Mouse (Mus musculus) forebrain, postnatal 0 days (tissue): ENCODE data around the gene Tk1. TPM values are rescaled to one million over a fixed set of nuclear protein-coding genes. Genes with fewer than 3 reads are reported as not detected.
A peak's percentile ranks its signal among the peaks of the same experiment; 100 is the strongest.

Experiments used
- ATAC-seq: fragments of 200-750 bp; cut with Nextera tagmentation; 2 replicates; pipeline ENCODE4 v1.8.0; 2017; ENCODE audit warnings: mild to moderate bottlenecking, moderate library complexity
- DNase-seq: peaks from one replicate; pipeline ENCODE4 v3.0.0-alpha.2; 2015
- H3K27ac ChIP-seq: fragments of 300-500 bp; sonication (generic); 2 replicates; pipeline ENCODE4 v1.5.1; 2014; ENCODE audit warnings: low read depth, mild to moderate bottlenecking, antibody characterized with exemption, low read length, moderate library complexity, mixed read lengths
- H3K27me3 ChIP-seq: fragments of 300-500 bp; sonication (generic); 2 replicates; pipeline ENCODE4 v1.6.1; 2014; ENCODE audit warnings: mild to moderate bottlenecking, low read length, mixed read lengths; ENCODE audit not compliant: insufficient read depth
- H3K36me3 ChIP-seq: fragments of 300-500 bp; sonication (generic); 2 replicates; pipeline ENCODE4 v1.6.1; 2014; ENCODE audit warnings: mild to moderate bottlenecking, moderate library complexity; ENCODE audit not compliant: insufficient read depth
- H3K4me1 ChIP-seq: fragments of 300-500 bp; sonication (generic); 2 replicates; pipeline ENCODE4 v1.6.1; 2014; ENCODE audit warnings: antibody characterized with exemption; ENCODE audit not compliant: insufficient read depth
- H3K4me2 ChIP-seq: fragments of 300-500 bp; sonication (generic); 2 replicates; pipeline ENCODE4 v1.6.1; 2014; ENCODE audit warnings: low read depth, mild to moderate bottlenecking, moderate library complexity
- H3K4me3 ChIP-seq: fragments of 300-500 bp; sonication (generic); 2 replicates; pipeline ENCODE4 v1.5.1; 2014; ENCODE audit warnings: low read depth, low read length, mixed read lengths
- H3K9ac ChIP-seq: fragments of 300-500 bp; sonication (generic); 2 replicates; pipeline ENCODE4 v1.6.1; 2014; ENCODE audit warnings: mild to moderate bottlenecking
- H3K9me3 ChIP-seq: fragments of 300-500 bp; sonication (generic); 2 replicates; pipeline ENCODE4 v1.6.1; 2016; ENCODE audit warnings: low read length
- CTCF ChIP-seq: sonication (generic); IDR thresholded peaks from 2 replicates; pipeline ENCODE4 v1.5.1; 2016; ENCODE audit warnings: antibody characterized with exemption, control low read depth, low read depth
- WGBS: fragments of 180-500 bp; shearing (Covaris S2); extraction: QIAGEN DNeasy Blood & Tissue Kit; methylation state at CpG from one replicate; pipeline ENCODE4 v1.1.7; 2014; 5-methylcytosine and 5-hydroxymethylcytosine counted together
- polyA plus RNA-seq: library from polyadenylated mRNA; unstranded; fragments of >200 nt; fragmentation: Nextera tagmentation; extraction: Ambion mirVana; gene quantifications from 2 replicates; pipeline ENCODE4 v1.2.1, GENCODE M21; 2015
- total RNA-seq: library from RNA; depleted of rRNA; stranded (reverse); fragments of >200 nt; gene quantifications from 2 replicates; pipeline ENCODE4 v1.2.3, GENCODE M21; 2014

Gene Tk1
- total and polyA plus RNA-seq, 2 experiments from 2014 or later = 12.2 to 29.8 TPM

- DNase-seq = no peak
- H3K9ac ChIP-seq = no peak overlapping the region
- H3K9me3 ChIP-seq = no peaks in the 10 kb centered on the region
- no peak for ATAC-seq
- WGBS = 74% methylated on average over 1 of the region's 1 CpGs
- H3K4me2 ChIP-seq = no peak overlapping the region
- H3K27ac ChIP-seq = no peak overlapping the region
- H3K36me3 ChIP-seq = no peaks in the 10 kb centered on the region
- no peak overlapping the region for H3K4me3 ChIP-seq
- no peak for TF ChIP-seq CTCF
- no peaks in the 10 kb centered on the region; the same call in 1 of the 2 replicates for H3K27me3 ChIP-seq
- no peaks in the 10 kb centered on the region for H3K4me1 ChIP-seq
Measured at GRCm38 (mm10) chr11:117855975-117856374, 30.1 kb upstream of the Tk1 start.

- H3K27me3 ChIP-seq = no peaks in the 10 kb centered on the region; the same call in 1 of the 2 replicates
- no peaks in the 10 kb centered on the region for H3K9me3 ChIP-seq
- H3K4me1 ChIP-seq = no peaks in the 10 kb centered on the region
- no peaks in the 10 kb centered on the region for H3K36me3 ChIP-seq
- no peak overlapping the region for H3K4me2 ChIP-seq
- no peak overlapping the region for H3K9ac ChIP-seq
- H3K4me3 ChIP-seq = no peak overlapping the region
- no peak for TF ChIP-seq CTCF
- no peak for DNase-seq
- ATAC-seq = no peak
- H3K27ac ChIP-seq = no peak overlapping the region
- WGBS = 94% methylated on average over 5 of the region's 5 CpGs
Measured at GRCm38 (mm10) chr11:117855360-117855759, 29.5 kb upstream of the Tk1 start.

GRCm38 (mm10) chr11:117854241-117854640, 28.3 kb upstream of the Tk1 start:
- no peak for DNase-seq
- Histone ChIP-seq H3K9ac (no peak overlapping the region), H3K4me3 (no peak overlapping the region), H3K9me3 (no peaks in the 10 kb centered on the region), H3K4me2 (no peak overlapping the region), H3K27ac (no peak overlapping the region), H3K36me3 (no peaks in the 10 kb centered on the region), H3K27me3 (no peaks in the 10 kb centered on the region), H3K4me1 (no peaks in the 10 kb centered on the region)
- no peak for TF ChIP-seq CTCF
- 91% methylated on average over 9 of the region's 9 CpGs for WGBS
- no peak for ATAC-seq

GRCm38 (mm10) chr11:117852875-117853274, 27.0 kb upstream of the Tk1 start:
- no peak for ATAC-seq

GRCm38 (mm10) chr11:117848985-117849671, 23.2 kb upstream of the Tk1 start, which contains the start of gene Birc5:
Gene Birc5 (plus strand): TSS chr11:117849251.
- WGBS = under 1% methylated on average over 50 of the region's 51 CpGs
- peak; percentile 96 for ATAC-seq

More at GRCm38 (mm10) chr11:117852875-117853274, 27.0 kb upstream of the Tk1 start:
- Histone ChIP-seq H3K27me3 (no peaks in the 10 kb centered on the region), H3K4me2 (no peak overlapping the region), H3K4me1 (peaks cover 6% of the 10 kb centered on the region; the same call in 1 of the 2 replicates), H3K36me3 (no peaks in the 10 kb centered on the region), H3K27ac (no peak overlapping the region), H3K9me3 (no peaks in the 10 kb centered on the region), H3K9ac (no peak overlapping the region), H3K4me3 (no peak overlapping the region)
- TF ChIP-seq CTCF = no peak
- 99% methylated on average over 3 of the region's 3 CpGs for WGBS
- no peak for DNase-seq

GRCm38 (mm10) chr11:117848271-117848984, 22.5 kb upstream of the Tk1 start:
- Histone ChIP-seq H3K4me3 (peak overlapping the region; percentile 62), H3K36me3 (no peaks in the 10 kb centered on the region), H3K27me3 (no peaks in the 10 kb centered on the region), H3K27ac (peak overlapping the region; percentile 99), H3K9ac (peak overlapping the region; percentile 95), H3K4me1 (peaks cover 6% of the 10 kb centered on the region; the same call in 1 of the 2 replicates), H3K4me2 (peak overlapping the region; percentile 87), H3K9me3 (no peaks in the 10 kb centered on the region)
- TF ChIP-seq CTCF = no peak
- no peak for DNase-seq
- 7% methylated on average over 19 of the region's 19 CpGs for WGBS
- peak; percentile 91 for ATAC-seq

More at GRCm38 (mm10) chr11:117848985-117849671, 23.2 kb upstream of the Tk1 start, which contains the start of gene Birc5:
- Histone ChIP-seq H3K4me2 (peak within 1 kb of the TSS; percentile 87), H3K9me3 (no peaks in the 10 kb centered on the region), H3K4me1 (peaks cover 6% of the 10 kb centered on the region; the same call in 1 of the 2 replicates), H3K27ac (peak within 1 kb of the TSS; percentile 99), H3K27me3 (no peaks in the 10 kb centered on the region), H3K9ac (peak within 1 kb of the TSS; percentile 95), H3K36me3 (no peaks in the 10 kb centered on the region), H3K4me3 (peak within 1 kb of the TSS; percentile 62)
- TF ChIP-seq CTCF = no peak
- peak; percentile 99 for DNase-seq
